Mouse (Mus musculus) lung, embryonic 16.5 days (tissue): ENCODE measurements around the gene Timp3. TPM values are rescaled to one million over a fixed set of nuclear protein-coding genes. Genes with fewer than 3 reads are reported as not detected.

Experiments
- ATAC-seq: fragments of 200-750 bp; cut with Nextera tagmentation; 2 replicates; pipeline ENCODE4 v1.8.0; 2017; ENCODE audit warnings: low read depth, mild to moderate bottlenecking, moderate library complexity
- H3K27ac ChIP-seq: fragments of 300-500 bp; sonication (generic); 2 replicates; pipeline ENCODE4 v1.5.1; 2014; ENCODE audit warnings: mild to moderate bottlenecking, control low read depth, low read length
- H3K27me3 ChIP-seq: fragments of 300-500 bp; sonication (generic); 2 replicates; pipeline ENCODE4 v1.6.1; 2014; ENCODE audit warnings: low read depth, low read length, mixed read lengths; ENCODE audit not compliant: control insufficient read depth, insufficient read depth
- H3K36me3 ChIP-seq: fragments of 300-500 bp; sonication (generic); 2 replicates; pipeline ENCODE4 v1.6.1; 2014; ENCODE audit warnings: low read length; ENCODE audit not compliant: control insufficient read depth, insufficient read depth
- H3K4me1 ChIP-seq: fragments of 300-500 bp; sonication (generic); replicated peaks from 2 replicates; pipeline ENCODE4 v1.6.1; 2014; ENCODE audit warnings: low read length, mixed read lengths; ENCODE audit not compliant: control insufficient read depth, insufficient read depth
- H3K4me2 ChIP-seq: fragments of 300-500 bp; sonication (generic); 2 replicates; pipeline ENCODE4 v1.6.1; 2014; ENCODE audit warnings: low read depth, low read length, control low read depth
- H3K4me3 ChIP-seq: fragments of 300-500 bp; sonication (generic); 2 replicates; pipeline ENCODE4 v1.5.1; 2014; ENCODE audit warnings: mild to moderate bottlenecking, low read length, control low read depth
- H3K9ac ChIP-seq: fragments of 300-500 bp; sonication (generic); 2 replicates; pipeline ENCODE4 v1.6.1; 2014; ENCODE audit warnings: low read length, control low read depth
- H3K9me3 ChIP-seq: fragments of 300-500 bp; sonication (generic); 2 replicates; pipeline ENCODE4 v1.6.1; 2016; ENCODE audit warnings: low read length; ENCODE audit not compliant: control insufficient read depth
- WGBS: fragments of 180-500 bp; shearing (Covaris S2); extraction: QIAGEN DNeasy Blood & Tissue Kit; methylation state at CpG from one replicate; pipeline ENCODE4 v1.1.7; 2014; 5-methylcytosine and 5-hydroxymethylcytosine counted together
- polyA plus RNA-seq: library from polyadenylated mRNA; unstranded; fragments of >200 nt; fragmentation: Nextera tagmentation; extraction: Ambion mirVana; gene quantifications from 2 replicates; pipeline ENCODE4 v1.2.1, GENCODE M21; 2015

Gene Timp3
- polyA plus RNA-seq, 1 experiment from 2014 or later: 90.5 TPM

DNA sequence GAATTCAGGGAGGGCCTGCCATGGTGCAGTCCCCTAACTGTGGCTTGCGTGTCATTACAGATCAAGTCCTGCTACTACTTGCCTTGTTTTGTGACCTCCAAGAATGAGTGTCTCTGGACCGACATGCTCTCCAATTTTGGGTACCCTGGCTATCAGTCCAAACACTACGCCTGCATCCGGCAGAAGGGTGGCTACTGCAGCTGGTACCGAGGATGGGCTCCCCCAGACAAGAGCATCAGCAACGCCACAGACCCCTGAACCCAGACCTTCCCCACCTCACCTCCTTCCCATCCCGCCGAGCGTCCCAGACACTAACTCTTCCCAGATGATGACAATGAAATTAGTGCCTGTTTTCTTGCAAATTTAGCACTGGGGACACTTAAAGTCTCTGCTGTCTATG is 45.5 kb downstream of the Timp3 start:
- Histone ChIP-seq H3K4me3 (no peak overlapping the region), H3K9me3 (no peaks in the 10 kb centered on the region), H3K36me3 (0 out of 2 replicates have a peak, but pooled peaks cover 9% of the 10 kb centered on the region), H3K4me1 (peaks cover 29% of the 10 kb centered on the region), H3K9ac (no peak overlapping the region), H3K27me3 (no peaks in the 10 kb centered on the region), H3K27ac (no peak overlapping the region), H3K4me2 (no peak overlapping the region)
- ATAC-seq: no peak
- 94% methylated on average over 9 of the region's 9 CpGs for WGBS

DNA sequence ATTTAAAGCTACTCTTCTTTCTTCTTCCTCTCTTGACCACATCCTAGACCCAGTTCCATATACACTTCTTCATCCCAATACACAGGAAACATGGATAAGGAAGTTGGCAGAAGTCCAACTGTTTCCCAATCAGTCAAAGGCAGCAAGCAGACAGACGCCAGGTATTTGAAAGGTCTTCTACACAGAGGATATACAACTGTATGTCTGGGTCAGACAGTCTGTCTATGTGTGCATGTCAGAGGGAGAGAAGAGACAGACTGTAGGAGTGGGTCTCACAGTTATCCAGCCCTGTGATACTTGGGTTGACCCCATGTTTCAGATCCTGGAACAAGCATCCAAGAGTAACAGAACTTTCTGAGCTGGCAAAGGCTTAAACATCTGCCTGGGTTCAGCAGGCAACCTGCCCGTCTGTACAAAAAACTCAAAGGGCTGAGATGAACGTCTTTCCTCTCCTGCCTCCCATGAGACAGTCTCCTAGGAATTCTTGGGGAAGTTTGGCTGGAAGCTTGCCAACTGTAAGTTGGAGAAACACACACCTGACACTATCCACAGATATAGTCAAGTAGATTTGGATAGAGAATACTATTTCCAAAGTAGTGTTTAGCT is 46.2 kb downstream of the Timp3 start:
- no peak overlapping the region for H3K27ac ChIP-seq
- no peak for ATAC-seq
- H3K9me3 ChIP-seq: no peaks in the 10 kb centered on the region
- H3K4me2 ChIP-seq: no peak overlapping the region
- H3K36me3 ChIP-seq: 0 out of 2 replicates have a peak, but pooled peaks cover 9% of the 10 kb centered on the region
- no peak overlapping the region for H3K4me3 ChIP-seq
- peaks cover 24% of the 10 kb centered on the region for H3K4me1 ChIP-seq
- WGBS: 20% methylated on average over 3 of the region's 3 CpGs
- H3K27me3 ChIP-seq: no peaks in the 10 kb centered on the region
- no peak overlapping the region for H3K9ac ChIP-seq

DNA sequence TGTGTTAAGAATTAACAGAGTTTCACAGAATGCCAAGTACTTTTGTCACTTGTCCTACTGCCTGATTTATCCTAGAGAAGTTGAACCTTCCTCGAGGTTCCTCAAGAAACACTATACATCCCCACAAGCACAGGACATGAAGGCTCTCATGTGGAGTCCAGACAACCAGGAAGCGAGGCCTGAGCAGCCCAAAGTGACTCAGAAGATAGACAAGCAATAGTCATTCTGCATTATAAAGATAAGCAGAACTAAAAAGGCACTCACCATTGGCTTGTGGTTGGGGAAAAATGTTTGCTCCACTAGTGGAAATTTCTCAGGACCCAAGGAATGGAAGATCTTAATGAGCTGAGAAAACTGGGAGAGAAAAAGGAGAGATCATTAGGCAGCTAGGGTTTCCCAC is 51.1 kb downstream of the Timp3 start:
- no peaks in the 10 kb centered on the region for H3K9me3 ChIP-seq
- H3K4me2 ChIP-seq: no peak overlapping the region
- 0 out of 2 replicates have a peak, but pooled peaks cover 3% of the 10 kb centered on the region for H3K36me3 ChIP-seq
- ATAC-seq: no peak
- no peak overlapping the region for H3K9ac ChIP-seq
- no peak overlapping the region for H3K27ac ChIP-seq
- no peaks in the 10 kb centered on the region for H3K27me3 ChIP-seq
- WGBS: 59% methylated on average over 2 of the region's 2 CpGs
- no peak overlapping the region for H3K4me3 ChIP-seq
- peaks cover 2% of the 10 kb centered on the region for H3K4me1 ChIP-seq

DNA sequence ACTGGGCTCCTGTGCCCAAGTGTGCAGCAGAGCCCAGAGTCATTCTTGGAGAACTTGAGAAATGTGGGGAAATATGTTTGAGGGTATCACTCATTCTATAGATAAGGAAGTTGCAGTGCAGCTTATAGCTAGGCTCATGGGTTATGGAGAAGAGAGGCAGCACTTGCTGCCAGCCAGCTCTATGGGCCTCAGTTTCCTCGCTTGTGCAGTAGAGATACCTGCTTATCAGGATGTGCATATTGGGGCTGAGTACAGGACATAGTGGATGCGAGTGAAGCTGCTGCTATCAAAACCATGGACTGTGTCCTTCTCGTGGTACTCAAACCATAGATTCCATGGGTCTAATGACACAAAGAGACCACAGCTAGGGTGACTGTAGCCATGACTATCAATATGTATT is 52.3 kb downstream of the Timp3 start:
- Histone ChIP-seq H3K9me3 (no peaks in the 10 kb centered on the region), H3K36me3 (0 out of 2 replicates have a peak, but pooled peaks cover 3% of the 10 kb centered on the region), H3K4me3 (no peak overlapping the region), H3K9ac (no peak overlapping the region), H3K4me1 (no peaks in the 10 kb centered on the region; the same call in 1 of the 2 replicates), H3K4me2 (no peak overlapping the region), H3K27me3 (no peaks in the 10 kb centered on the region), H3K27ac (no peak overlapping the region)
- WGBS: 93% methylated on average over 3 of the region's 3 CpGs
- ATAC-seq: no peak

DNA sequence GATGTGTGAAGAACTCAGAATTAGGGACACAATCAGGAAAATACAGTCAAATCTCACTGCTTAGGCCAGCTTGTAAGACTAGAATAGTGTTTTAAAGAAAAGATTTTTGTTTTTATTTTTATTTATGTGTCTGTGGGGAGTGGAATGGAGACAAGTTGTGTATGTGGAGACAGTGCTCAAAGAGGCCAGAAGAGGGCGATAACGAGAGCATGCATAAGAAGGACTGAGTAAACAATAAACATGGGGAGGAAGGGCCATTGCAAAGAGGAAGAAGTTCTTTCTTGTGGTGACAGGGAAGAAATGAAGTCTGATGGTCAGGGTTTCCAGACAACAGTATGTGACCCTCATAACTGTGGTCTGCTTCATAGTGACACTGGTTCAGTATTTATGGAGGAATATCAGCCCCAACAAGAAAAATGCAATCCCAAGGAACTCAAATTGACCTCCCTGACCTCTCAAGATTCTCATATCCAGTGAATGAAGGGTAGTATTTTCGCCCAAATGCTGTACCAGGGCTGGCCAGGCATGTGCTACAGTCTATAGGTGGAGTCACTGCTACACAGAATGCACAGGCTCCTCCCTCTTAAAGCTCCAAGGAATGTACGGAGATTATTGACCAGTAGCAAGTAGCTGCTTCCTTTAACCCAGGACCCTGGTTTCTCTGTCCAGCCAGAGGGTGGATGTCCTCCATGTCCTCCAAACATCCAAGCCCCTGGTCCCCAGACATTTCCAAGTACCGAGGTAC is 56.8 kb downstream of the Timp3 start:
- no peak overlapping the region for H3K4me3 ChIP-seq
- no peak overlapping the region for H3K27ac ChIP-seq
- H3K36me3 ChIP-seq: no peaks in the 10 kb centered on the region
- WGBS: 61% methylated on average over 5 of the region's 5 CpGs
- no peak for ATAC-seq
- no peaks in the 10 kb centered on the region for H3K9me3 ChIP-seq
- peaks cover 11% of the 10 kb centered on the region for H3K4me1 ChIP-seq
- no peaks in the 10 kb centered on the region for H3K27me3 ChIP-seq
- no peak overlapping the region for H3K9ac ChIP-seq
- no peak overlapping the region for H3K4me2 ChIP-seq

DNA sequence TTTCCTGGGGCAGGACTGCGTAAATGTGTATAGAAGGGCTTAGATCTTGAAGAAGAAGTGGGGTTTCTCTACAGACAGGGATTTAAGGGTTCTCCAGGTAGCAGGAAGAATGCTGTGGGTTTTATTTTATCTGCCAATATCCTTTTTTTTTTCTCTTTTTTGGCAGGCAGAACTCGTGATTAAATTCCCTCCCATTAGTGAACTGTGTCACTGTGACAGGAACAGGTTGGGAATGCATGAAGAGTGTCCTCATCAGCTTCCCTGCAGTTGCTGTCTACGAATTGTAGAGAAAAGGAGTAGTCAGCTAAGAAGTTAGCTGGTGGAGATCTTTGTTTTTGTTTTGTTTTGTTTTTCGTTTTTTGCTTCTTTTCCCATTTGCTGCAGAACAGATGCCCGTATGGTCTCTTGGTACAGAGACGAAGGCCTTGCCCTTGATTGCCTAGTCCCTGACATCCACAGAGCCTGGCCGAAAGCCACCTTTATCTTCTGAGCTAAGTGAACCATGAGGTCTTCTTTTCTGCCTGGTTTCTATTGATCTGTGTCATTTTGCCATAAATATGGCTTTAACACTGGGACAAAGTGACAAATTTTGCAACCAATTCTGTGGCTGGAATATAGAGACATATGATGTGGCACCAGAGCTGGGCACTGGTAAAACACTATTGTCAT is 58.3 kb downstream of the Timp3 start:
- no peaks in the 10 kb centered on the region for H3K36me3 ChIP-seq
- no peak overlapping the region for H3K4me3 ChIP-seq
- ATAC-seq: no peak
- 83% methylated on average over 7 of the region's 7 CpGs for WGBS
- no peak overlapping the region for H3K4me2 ChIP-seq
- H3K27me3 ChIP-seq: no peaks in the 10 kb centered on the region
- H3K9me3 ChIP-seq: no peaks in the 10 kb centered on the region
- H3K9ac ChIP-seq: no peak overlapping the region
- peak overlapping the region; percentile 40; the same call in 1 of the 2 replicates for H3K27ac ChIP-seq
- H3K4me1 ChIP-seq: peaks cover 14% of the 10 kb centered on the region

DNA sequence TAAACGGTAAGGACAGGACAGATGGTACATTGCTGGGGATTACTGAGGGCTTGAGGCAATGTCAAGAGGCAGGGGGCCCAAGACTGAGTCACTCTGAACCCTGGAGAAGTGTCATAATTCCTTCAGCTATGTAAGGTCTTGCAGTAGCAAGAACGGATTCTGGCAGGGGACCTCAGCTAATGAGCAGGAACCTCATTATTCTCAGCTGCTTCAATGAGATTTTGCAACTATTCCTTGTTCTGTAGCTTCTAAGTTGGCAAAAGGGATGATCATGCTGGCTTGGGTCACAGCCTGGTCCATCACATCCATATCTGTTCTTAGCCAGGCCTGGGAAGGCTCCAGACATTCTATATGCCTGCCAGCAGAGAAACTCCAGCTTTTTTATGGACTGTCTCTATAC is 59.0 kb downstream of the Timp3 start:
- Histone ChIP-seq H3K27me3 (no peaks in the 10 kb centered on the region), H3K9ac (no peak overlapping the region), H3K9me3 (no peaks in the 10 kb centered on the region), H3K4me1 (peaks cover 21% of the 10 kb centered on the region), H3K27ac (peak overlapping the region; percentile 64), H3K36me3 (no peaks in the 10 kb centered on the region), H3K4me2 (no peak overlapping the region), H3K4me3 (no peak overlapping the region)
- ATAC-seq: peak; percentile 88
- 53% methylated on average over 2 of the region's 2 CpGs for WGBS

DNA sequence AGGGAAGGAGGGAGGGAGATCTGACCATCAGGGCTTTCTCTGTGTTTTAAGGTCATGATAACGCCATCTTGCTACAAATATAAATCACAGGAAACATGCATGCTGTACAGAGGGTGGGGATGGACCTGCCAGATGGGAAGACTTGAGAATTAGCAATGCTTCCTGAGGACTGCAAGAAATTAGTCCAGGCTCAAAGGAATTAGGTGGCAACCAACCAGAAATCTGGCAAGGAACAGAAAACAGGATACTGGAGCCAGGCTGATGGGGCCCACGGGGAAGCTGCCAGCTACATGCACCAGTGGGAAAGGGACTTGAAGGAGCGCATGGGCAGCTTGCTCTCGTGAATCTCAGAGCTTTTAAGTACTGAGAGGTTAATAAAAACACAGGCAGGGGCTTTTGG is 59.5 kb downstream of the Timp3 start:
- H3K27me3 ChIP-seq: no peaks in the 10 kb centered on the region
- ATAC-seq: peak; percentile 49
- peak overlapping the region; percentile 64 for H3K27ac ChIP-seq
- peaks cover 21% of the 10 kb centered on the region for H3K4me1 ChIP-seq
- H3K4me2 ChIP-seq: no peak overlapping the region
- H3K9ac ChIP-seq: no peak overlapping the region
- no peak overlapping the region for H3K4me3 ChIP-seq
- H3K36me3 ChIP-seq: no peaks in the 10 kb centered on the region
- no peaks in the 10 kb centered on the region for H3K9me3 ChIP-seq
- 42% methylated on average over 4 of the region's 4 CpGs for WGBS

DNA sequence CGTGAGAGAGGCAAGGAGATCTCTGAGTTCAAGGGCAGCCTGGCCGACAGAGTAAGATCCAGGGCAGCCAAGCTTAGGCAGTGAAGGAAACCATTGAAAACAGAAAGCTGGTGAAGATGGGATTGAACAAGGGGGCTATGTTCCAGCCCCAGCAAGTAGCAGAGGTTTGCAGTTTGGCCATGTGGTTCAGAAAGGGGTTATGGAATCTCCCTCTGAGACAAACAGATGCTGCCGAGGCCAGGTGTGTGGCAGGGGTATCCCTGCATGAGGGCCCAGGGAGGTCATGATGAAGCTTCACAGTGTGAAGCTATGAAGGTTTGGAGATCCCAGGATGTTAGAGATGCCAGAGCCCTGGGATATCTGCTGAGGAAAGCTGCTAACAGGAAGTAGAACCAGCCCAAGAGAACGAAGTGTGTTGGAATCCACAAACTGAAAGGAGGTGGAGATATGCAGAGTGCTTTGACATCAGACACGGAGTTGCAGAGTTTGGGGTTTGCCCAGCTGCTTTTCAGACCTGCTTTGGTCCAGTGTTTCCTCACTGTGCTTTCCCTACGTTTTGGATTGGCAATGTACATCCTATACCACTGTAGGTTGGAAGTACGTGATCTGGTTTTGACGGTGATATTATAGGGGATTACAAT is 63.6 kb downstream of the Timp3 start:
- Histone ChIP-seq H3K4me2 (no peak overlapping the region), H3K36me3 (no peaks in the 10 kb centered on the region), H3K27ac (no peak overlapping the region), H3K27me3 (no peaks in the 10 kb centered on the region), H3K4me3 (no peak overlapping the region), H3K9ac (no peak overlapping the region), H3K9me3 (no peaks in the 10 kb centered on the region), H3K4me1 (peaks cover 38% of the 10 kb centered on the region)
- ATAC-seq: no peak
- WGBS: 68% methylated on average over 8 of the region's 8 CpGs
